Mouse (Mus musculus) C2C12 (cell line): ENCODE results near the gene Cga. TPM values are rescaled to one million over a fixed set of nuclear protein-coding genes. Genes with fewer than 3 reads are reported as not detected.

Source experiments
- H3K27me3 ChIP-seq: one replicate; pipeline ENCODE4 v1.6.1; 2011; ENCODE audit not compliant: control insufficient read depth, insufficient read depth, insufficient read length
- H3K36me3 ChIP-seq: one replicate; pipeline ENCODE4 v1.6.1; 2011; ENCODE audit not compliant: control insufficient read depth, insufficient read depth
- H3K4me3 ChIP-seq: one replicate; pipeline ENCODE4 v1.5.1; 2011; ENCODE audit warnings: mild to moderate bottlenecking, control low read depth; ENCODE audit not compliant: poor library complexity, insufficient read depth, severe bottlenecking
- H3K79me2 ChIP-seq: one replicate; pipeline ENCODE4 v1.6.1; 2011; ENCODE audit not compliant: control insufficient read depth, insufficient read depth
- H3K79me3 ChIP-seq: one replicate; pipeline ENCODE4 v1.6.1; 2011; ENCODE audit warnings: low read depth, control low read depth
- H3ac ChIP-seq: one replicate; pipeline ENCODE3; 2011; ENCODE audit warnings: low read depth; ENCODE audit not compliant: control insufficient read depth, insufficient read length
- CEBPB ChIP-seq: IDR thresholded peaks from one replicate; pipeline ENCODE4 v1.6.1; 2011; ENCODE audit warnings: low read depth, mild to moderate bottlenecking, control low read depth, moderate library complexity
- CTCF ChIP-seq: IDR thresholded peaks from one replicate; pipeline ENCODE4 v1.5.1; 2011; ENCODE audit not compliant: control insufficient read depth, insufficient read depth, insufficient read length
- FOSL1 ChIP-seq: IDR thresholded peaks from one replicate; pipeline ENCODE4 v1.8.0; 2011; ENCODE audit warnings: mild to moderate bottlenecking, low read length; ENCODE audit not compliant: poor library complexity, insufficient read depth, severe bottlenecking
- MAX ChIP-seq: IDR thresholded peaks from one replicate; pipeline ENCODE4 v1.6.1; 2011; ENCODE audit warnings: mild to moderate bottlenecking, control low read depth
- MYOD1 ChIP-seq: IDR thresholded peaks from one replicate; pipeline ENCODE4 v1.6.1; 2011; ENCODE audit warnings: low read depth; ENCODE audit not compliant: control insufficient read depth, insufficient read length
- MYOG ChIP-seq: IDR thresholded peaks from one replicate; pipeline ENCODE4 v1.6.1; 2011; ENCODE audit not compliant: control insufficient read depth, insufficient read length; ENCODE audit errors: extremely low read depth
- USF1 ChIP-seq: IDR thresholded peaks from one replicate; pipeline ENCODE4 v1.6.1; 2011; ENCODE audit warnings: low read depth, mild to moderate bottlenecking, control low read depth, moderate library complexity
- polyA plus RNA-seq: library from polyadenylated mRNA; unstranded; fragments of >200 nt; fragmentation: generic; extraction: Trizol; gene quantifications from one replicate; pipeline ENCODE4 v1.2.1, GENCODE M21; 2012; ENCODE audit warnings: missing spikeins

Gene Cga
- polyA plus RNA-seq, 1 experiment: not detected

DNA sequence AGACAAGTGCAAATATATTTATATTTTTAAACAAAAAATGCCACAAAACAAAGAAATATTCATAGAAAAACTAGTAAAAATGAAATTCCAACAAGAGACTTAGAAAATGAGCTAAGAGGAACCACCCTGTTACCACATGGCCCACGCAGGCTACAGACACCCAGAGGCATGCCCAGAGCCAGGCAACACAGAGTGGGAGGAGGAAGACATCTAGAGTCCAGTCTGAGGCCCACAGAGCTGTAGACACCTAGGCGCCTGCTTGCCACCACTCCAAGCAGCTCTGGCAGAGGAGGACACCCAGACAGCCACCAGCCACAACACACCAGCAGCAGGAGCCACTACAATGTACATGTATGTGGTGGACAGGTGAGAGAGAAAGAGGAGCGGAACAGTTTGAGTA, 34.7 kb upstream of the Cga start:
- no peak for TF ChIP-seq MYOG
- TF ChIP-seq MYOD1: no peak
- TF ChIP-seq CTCF: no peak
- TF ChIP-seq FOSL1: no peak
- no peak for TF ChIP-seq CEBPB
- no peak for TF ChIP-seq USF1
- no peak for TF ChIP-seq MAX
- Histone ChIP-seq H3K36me3 (peaks cover 15% of the 10 kb centered on the region), H3K4me3 (no peak overlapping the region), H3K79me2 (peaks cover 100% of the 10 kb centered on the region), H3K27me3 (no peaks in the 10 kb centered on the region), H3K79me3 (peaks cover 95% of the 10 kb centered on the region), H3ac (no peak overlapping the region)

DNA sequence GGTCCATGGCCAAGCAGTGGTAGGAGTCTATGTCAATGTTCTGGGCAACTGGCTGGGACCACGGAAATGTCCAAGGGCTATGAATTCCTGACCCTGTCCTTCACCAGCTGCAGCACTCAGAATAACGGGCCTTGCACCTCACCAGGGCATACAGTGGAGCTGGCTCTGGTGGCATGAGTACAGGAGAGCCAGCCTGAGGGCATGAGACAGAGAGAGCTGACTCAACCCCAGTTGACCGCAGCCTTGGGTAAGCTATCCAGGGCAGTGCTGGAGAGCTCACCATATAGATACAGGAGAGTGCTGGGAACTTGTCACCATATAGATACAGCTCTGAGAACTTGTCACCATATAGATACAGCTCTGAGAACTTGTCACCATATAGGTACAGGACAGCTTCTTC, 34.2 kb upstream of the Cga start:
- Histone ChIP-seq H3K4me3 (no peak overlapping the region), H3ac (no peak overlapping the region), H3K27me3 (no peaks in the 10 kb centered on the region), H3K36me3 (peaks cover 10% of the 10 kb centered on the region), H3K79me3 (peaks cover 94% of the 10 kb centered on the region), H3K79me2 (peaks cover 100% of the 10 kb centered on the region)
- TF ChIP-seq CEBPB: no peak
- TF ChIP-seq MYOD1: no peak
- no peak for TF ChIP-seq FOSL1

DNA sequence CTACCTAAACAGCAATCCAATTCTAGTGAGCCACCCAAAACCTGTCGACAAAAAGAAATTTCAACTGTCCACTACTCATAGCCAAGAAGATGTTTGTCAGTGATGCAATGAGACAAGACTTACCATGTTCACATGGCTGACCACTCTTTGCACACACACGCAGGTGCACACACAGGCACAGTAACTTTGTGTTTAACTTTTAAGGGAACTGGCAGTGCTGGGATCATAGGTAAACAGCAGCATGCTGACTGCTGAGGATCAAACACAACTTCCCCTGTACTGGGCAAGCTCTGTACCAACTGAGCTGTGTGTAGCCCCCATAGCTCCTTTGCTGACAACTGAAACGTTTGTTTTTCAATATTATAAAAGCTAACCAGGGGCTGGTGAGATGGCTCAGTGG, 32.1 kb upstream of the Cga start:
- no peak for TF ChIP-seq MYOG
- no peak for TF ChIP-seq USF1
- no peak for TF ChIP-seq CTCF
- TF ChIP-seq MAX: no peak
- TF ChIP-seq MYOD1: no peak
- TF ChIP-seq CEBPB: no peak
- TF ChIP-seq FOSL1: no peak
- Histone ChIP-seq H3K79me3 (peaks cover 94% of the 10 kb centered on the region), H3K4me3 (no peak overlapping the region), H3K27me3 (no peaks in the 10 kb centered on the region), H3ac (no peak overlapping the region), H3K79me2 (peaks cover 100% of the 10 kb centered on the region), H3K36me3 (peaks cover 13% of the 10 kb centered on the region)

DNA sequence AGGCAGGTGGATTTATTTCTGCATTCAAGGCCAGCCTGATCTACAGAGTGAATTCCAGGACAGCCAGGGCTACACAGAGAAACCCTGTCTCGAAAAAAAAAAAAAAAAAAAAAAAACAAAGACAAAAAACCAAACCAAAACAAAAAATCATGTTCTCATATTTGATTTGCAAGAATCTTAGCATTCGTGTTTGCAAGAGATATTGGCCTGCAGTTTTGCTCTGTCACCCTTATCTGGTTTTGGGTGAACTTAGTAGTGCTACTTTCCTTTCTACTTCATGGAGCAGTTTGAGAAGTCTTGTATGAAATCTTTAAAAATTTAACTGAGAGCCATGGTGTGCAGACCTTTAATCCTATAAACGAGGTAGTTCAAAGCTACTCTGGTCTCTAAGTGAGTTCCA, 23.8 kb upstream of the Cga start:
- Histone ChIP-seq H3K27me3 (no peaks in the 10 kb centered on the region), H3K79me2 (peaks cover 100% of the 10 kb centered on the region), H3K79me3 (peaks cover 97% of the 10 kb centered on the region), H3ac (no peak overlapping the region), H3K4me3 (no peak overlapping the region), H3K36me3 (peaks cover 16% of the 10 kb centered on the region)
- TF ChIP-seq CTCF: no peak
- TF ChIP-seq MAX: no peak
- TF ChIP-seq FOSL1: no peak
- no peak for TF ChIP-seq USF1

DNA sequence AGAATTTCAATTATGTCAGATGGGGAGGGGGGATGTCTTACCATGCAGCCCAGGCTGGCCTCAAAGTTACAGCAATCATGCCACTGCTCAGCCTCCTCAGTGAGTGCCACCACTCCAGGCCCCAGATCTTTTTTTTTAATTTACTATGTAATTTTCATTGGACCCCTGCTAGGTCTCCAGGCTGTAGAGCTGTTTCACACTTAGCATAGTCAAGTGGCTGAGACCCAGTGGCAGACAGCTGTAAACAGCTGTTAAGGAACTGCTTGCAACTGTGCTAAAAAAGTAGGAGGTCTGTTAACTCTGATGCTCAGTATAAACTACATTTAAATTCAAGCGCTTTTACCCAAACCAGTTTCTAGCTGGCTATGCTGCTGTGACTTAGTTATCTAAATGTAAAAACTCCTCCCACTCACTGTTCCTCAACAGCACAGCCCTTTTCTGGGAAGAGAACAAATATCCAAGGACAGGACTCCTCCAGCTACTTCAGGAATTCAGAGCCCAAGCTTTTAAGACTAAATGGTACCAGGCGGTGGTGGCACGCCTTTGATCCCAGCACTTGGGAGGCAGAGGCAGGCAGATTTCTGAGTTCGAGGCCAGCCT, 20.6 kb upstream of the Cga start:
- Histone ChIP-seq H3K79me2 (peaks cover 99% of the 10 kb centered on the region), H3K79me3 (peaks cover 94% of the 10 kb centered on the region), H3ac (no peak overlapping the region), H3K27me3 (no peaks in the 10 kb centered on the region), H3K36me3 (peaks cover 18% of the 10 kb centered on the region), H3K4me3 (no peak overlapping the region)
- TF ChIP-seq FOSL1: no peak
- no peak for TF ChIP-seq MYOD1

DNA sequence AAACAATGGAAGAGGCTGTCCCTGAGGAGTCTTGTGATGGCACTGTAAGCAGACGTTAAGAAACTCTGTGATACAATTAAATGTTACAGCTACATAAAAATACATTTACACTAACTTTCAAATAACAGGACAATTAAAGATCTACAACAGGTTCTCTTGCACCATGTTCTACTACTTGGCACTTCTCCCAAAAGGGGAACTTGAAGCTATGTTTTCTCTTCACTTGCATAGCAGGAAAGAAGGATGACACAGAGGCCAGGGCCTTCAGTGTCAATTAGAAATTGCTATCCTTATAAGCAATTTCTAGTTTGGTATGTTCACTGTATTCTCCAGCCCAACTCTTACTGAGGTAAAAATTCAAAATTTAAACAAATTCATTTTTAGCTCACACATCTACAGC, 19.3 kb upstream of the Cga start:
- no peak for TF ChIP-seq MYOG
- no peak for TF ChIP-seq MAX
- TF ChIP-seq CEBPB: no peak
- TF ChIP-seq USF1: no peak
- TF ChIP-seq FOSL1: no peak
- no peak for TF ChIP-seq CTCF
- no peak for TF ChIP-seq MYOD1
- peaks cover 18% of the 10 kb centered on the region for H3K36me3 ChIP-seq
- H3ac ChIP-seq: no peak overlapping the region
- H3K79me3 ChIP-seq: peaks cover 94% of the 10 kb centered on the region
- H3K4me3 ChIP-seq: no peak overlapping the region
- no peaks in the 10 kb centered on the region for H3K27me3 ChIP-seq
- peaks cover 99% of the 10 kb centered on the region for H3K79me2 ChIP-seq
